Mouse (Mus musculus) liver, embryonic 15.5 days (tissue): ENCODE results near the gene Lce1b. TPM values are rescaled to one million over a fixed set of nuclear protein-coding genes. Genes with fewer than 3 reads are reported as not detected.

Experiments used
- ATAC-seq: fragments of 200-750 bp; cut with Nextera tagmentation; 2 replicates; pipeline ENCODE4 v1.8.0; 2017; ENCODE audit warnings: moderate number of reproducible peaks, mild to moderate bottlenecking, moderate library complexity; ENCODE audit not compliant: insufficient read depth
- H3K27ac ChIP-seq: fragments of 300-500 bp; sonication (generic); replicated peaks from 2 replicates; pipeline ENCODE4 v1.5.1; 2015; ENCODE audit warnings: mild to moderate bottlenecking, inconsistent platforms
- H3K27me3 ChIP-seq: fragments of 300-500 bp; sonication (generic); 2 replicates; pipeline ENCODE4 v1.6.1; 2015; ENCODE audit warnings: mild to moderate bottlenecking, inconsistent platforms
- H3K36me3 ChIP-seq: fragments of 300-500 bp; sonication (generic); replicated peaks from 2 replicates; pipeline ENCODE4 v1.6.1; 2015; ENCODE audit warnings: moderate library complexity, mild to moderate bottlenecking, inconsistent platforms
- H3K4me1 ChIP-seq: fragments of 300-500 bp; sonication (generic); replicated peaks from 2 replicates; pipeline ENCODE4 v1.6.1; 2015; ENCODE audit warnings: inconsistent platforms
- H3K4me2 ChIP-seq: fragments of 300-500 bp; sonication (generic); 2 replicates; pipeline ENCODE4 v1.6.1; 2015; ENCODE audit warnings: moderate library complexity, mild to moderate bottlenecking, inconsistent platforms
- H3K4me3 ChIP-seq: fragments of 300-500 bp; sonication (generic); replicated peaks from 2 replicates; pipeline ENCODE4 v1.5.1; 2015; ENCODE audit warnings: mild to moderate bottlenecking, inconsistent platforms
- H3K9ac ChIP-seq: fragments of 300-500 bp; sonication (generic); 2 replicates; pipeline ENCODE4 v1.6.1; 2015; ENCODE audit warnings: moderate library complexity, mild to moderate bottlenecking, inconsistent platforms
- H3K9me3 ChIP-seq: fragments of 300-500 bp; sonication (generic); replicated peaks from 2 replicates; pipeline ENCODE4 v1.6.1; 2016; ENCODE audit warnings: inconsistent platforms
- WGBS: fragments of 180-500 bp; shearing (Covaris S2); methylation state at CpG from one replicate; pipeline ENCODE4 v1.1.7; 2015; ENCODE audit warnings: mixed read lengths; ENCODE audit not compliant: insufficient replicate concordance; 5-methylcytosine and 5-hydroxymethylcytosine counted together
- polyA plus RNA-seq: library from polyadenylated mRNA; unstranded; fragments of >200 nt; fragmentation: Nextera tagmentation; extraction: Ambion mirVana; gene quantifications from 2 replicates; pipeline ENCODE4 v1.2.1, GENCODE M21; 2015

Gene Lce1b
- polyA plus RNA-seq, 1 experiment from 2014 or later: not detected

DNA sequence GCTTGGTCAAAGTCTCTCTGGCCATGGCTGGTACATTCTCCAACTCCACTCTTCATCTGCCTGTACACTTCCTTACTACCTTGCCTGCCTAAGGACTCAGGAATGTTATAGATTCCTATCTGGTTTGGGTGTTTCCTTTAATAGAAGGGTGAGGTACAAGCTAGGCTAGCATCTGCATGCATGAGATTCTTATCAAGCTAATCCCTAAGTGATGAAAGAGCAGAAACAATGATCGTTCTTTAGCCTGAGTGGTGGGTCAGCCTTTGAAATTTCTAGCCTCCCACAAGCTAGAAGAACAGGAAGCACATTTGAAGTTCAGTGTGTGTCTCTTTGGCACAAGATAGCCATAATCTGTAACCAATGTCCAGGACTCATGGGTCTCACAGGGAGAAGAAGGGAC lies 46.9 kb downstream of the Lce1b start:
- 34% methylated on average over 1 of the region's 1 CpGs for WGBS
- Histone ChIP-seq H3K27ac (no peak overlapping the region), H3K9ac (no peak overlapping the region), H3K4me2 (no peak overlapping the region), H3K27me3 (no peaks in the 10 kb centered on the region), H3K4me3 (no peak overlapping the region), H3K4me1 (no peaks in the 10 kb centered on the region), H3K9me3 (no peaks in the 10 kb centered on the region), H3K36me3 (no peaks in the 10 kb centered on the region)
- ATAC-seq: no peak

- Histone ChIP-seq H3K4me2 (no peak within 1 kb of the TSS), H3K4me3 (no peak within 1 kb of the TSS), H3K9me3 (no peaks in the 10 kb centered on the region), H3K4me1 (no peaks in the 10 kb centered on the region), H3K36me3 (no peaks in the 10 kb centered on the region), H3K27ac (no peak within 1 kb of the TSS), H3K27me3 (no peaks in the 10 kb centered on the region), H3K9ac (no peak within 1 kb of the TSS)
- no peak for ATAC-seq
These were observed 49.3 kb downstream of the Lce1b start, which contains the start of gene 2210017I01Rik for GRCm38 (mm10) chr3:92607392-92607791. Gene 2210017I01Rik, minus strand, starts transcription at chr3:92607492.

Other genes starting within 250 kb of the Lce1b start
- not detected in 2 replicates for gene Sprr2i, start 248.9 kb downstream of the Lce1b start, polyA plus RNA-seq
- not detected in 2 replicates for gene Sprr2j-ps, start 238.8 kb downstream of the Lce1b start, polyA plus RNA-seq
- 2.1 and 6.5 TPM in 2 replicates for gene Gm9774, start 227.5 kb downstream of the Lce1b start, polyA plus RNA-seq
- not detected in 2 replicates for gene Sprr2k, start 224.3 kb downstream of the Lce1b start, polyA plus RNA-seq
- gene Sprr1b, start 218.1 kb downstream of the Lce1b start, polyA plus RNA-seq: not detected in 2 replicates
- not detected in 2 replicates for gene Sprr3, start 198.2 kb downstream of the Lce1b start, polyA plus RNA-seq
- gene Sprr1a, start 171.0 kb downstream of the Lce1b start, polyA plus RNA-seq: 0.20 and 0.22 TPM in 2 replicates
- not detected in 2 replicates for gene Sprr4, start 156.4 kb downstream of the Lce1b start, polyA plus RNA-seq
- not detected in 2 replicates for gene 2310046K23Rik, start 122.4 kb downstream of the Lce1b start, polyA plus RNA-seq
- gene Ivl, start 83.2 kb downstream of the Lce1b start, polyA plus RNA-seq: 0.08 TPM in 1 of 2 replicates, not detected in the other
- not detected in 2 replicates for gene Smcp, start 67.9 kb downstream of the Lce1b start, polyA plus RNA-seq
- not detected in 2 replicates for gene 2210017I01Rik, start 49.4 kb downstream of the Lce1b start, polyA plus RNA-seq
- gene Lce6a, start 35.3 kb downstream of the Lce1b start, polyA plus RNA-seq: 0.15 TPM in 1 of 2 replicates, not detected in the other
- not detected in 2 replicates for gene Lce1a1, start 8.6 kb downstream of the Lce1b start, polyA plus RNA-seq
- gene Lce1a2, start 13.4 kb upstream of the Lce1b start, polyA plus RNA-seq: not detected in 2 replicates
- not detected in 2 replicates for gene Lce1c, start 22.3 kb upstream of the Lce1b start, polyA plus RNA-seq
- not detected in 2 replicates for gene Lce1d, start 30.3 kb upstream of the Lce1b start, polyA plus RNA-seq
- not detected in 2 replicates for gene Lce1e, start 52.1 kb upstream of the Lce1b start, polyA plus RNA-seq
- gene Lce1f, start 63.4 kb upstream of the Lce1b start, polyA plus RNA-seq: not detected in 2 replicates
- not detected in 2 replicates for gene Gm38119, start 82.2 kb upstream of the Lce1b start, polyA plus RNA-seq
- gene Lce1g, start 95.4 kb upstream of the Lce1b start, polyA plus RNA-seq: not detected in 2 replicates
- gene Lce1h, start 108.1 kb upstream of the Lce1b start, polyA plus RNA-seq: not detected in 2 replicates
- not detected in 2 replicates for gene Lce1i, start 122.0 kb upstream of the Lce1b start, polyA plus RNA-seq
- not detected in 2 replicates for gene Lce1j, start 133.6 kb upstream of the Lce1b start, polyA plus RNA-seq
- not detected in 2 replicates for gene Lce1k, start 151.0 kb upstream of the Lce1b start, polyA plus RNA-seq
- not detected in 2 replicates for gene Kprp, start 170.3 kb upstream of the Lce1b start, polyA plus RNA-seq
- not detected in 2 replicates for gene Lce1l, start 194.4 kb upstream of the Lce1b start, polyA plus RNA-seq
- not detected in 2 replicates for gene 2310050C09Rik, start 213.3 kb upstream of the Lce1b start, polyA plus RNA-seq